ENCODE assay signal across 15 mouse cellular contexts in the genomic region with DNA sequence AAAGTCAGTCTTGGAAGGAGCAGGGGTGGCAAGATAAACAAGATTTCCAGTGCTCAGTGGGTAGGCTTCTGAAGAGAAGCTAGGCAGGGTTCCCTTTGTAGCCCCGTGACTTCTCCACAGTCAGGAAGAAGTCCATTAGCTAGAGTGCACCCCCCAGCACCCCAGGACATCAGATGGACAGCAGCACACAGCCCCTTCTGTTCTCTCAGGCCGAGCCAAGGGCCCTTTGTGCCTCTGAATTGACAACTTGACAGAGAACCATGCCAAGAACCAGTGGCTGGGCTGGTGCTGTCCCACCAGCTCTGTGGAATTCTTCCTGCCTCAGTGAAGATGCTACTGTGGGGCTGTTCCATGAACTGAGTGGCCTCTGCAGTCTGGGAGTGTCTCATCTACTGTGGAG.
"Had no signal": no experiment of that assay in that cellular context is flagged by ENCODE, and none has a peak within 500 bp of the region (broad histone marks: within the 10 kb centered on the region; RNA-seq: fewer than 3 reads in every experiment).

No protein-coding gene starts in this region.

- ATAC-seq: liver, postnatal 0 days; midbrain, embryonic 16.5 days had no signal

- H3K4me2 ChIP-seq: limb, embryonic 12.5 days; liver, embryonic 13.5 days; lung, embryonic 15.5 days; midbrain, embryonic 11.5 days had no signal

- DNase-seq: liver; liver, embryonic 13.5 days; liver, postnatal 0 days; lung, postnatal 14 days; right cerebral cortex, postnatal 25 days; thymus, adult 2 months; thymus, postnatal 25 days had no signal

- H3K9me3 ChIP-seq: limb, embryonic 12.5 days; liver, embryonic 13.5 days; lung, embryonic 15.5 days had no signal

- H3K27me3 ChIP-seq: liver, embryonic 13.5 days; lung, embryonic 15.5 days had no signal

- H3K4me3 ChIP-seq: left cerebral cortex, adult 2 months; limb, embryonic 12.5 days; liver, embryonic 13.5 days; lung, embryonic 15.5 days; megakaryocyte, embryonic 14.5 days had no signal

- H3K36me3 ChIP-seq: limb, embryonic 12.5 days; liver, embryonic 13.5 days; lung, embryonic 15.5 days had no signal

- H3K27ac ChIP-seq: left cerebral cortex, adult 2 months; limb, embryonic 12.5 days; liver, embryonic 13.5 days; lung, embryonic 15.5 days; macrophage; stomach, postnatal 0 days had no signal

- H3K4me1 ChIP-seq: limb, embryonic 12.5 days; lung, embryonic 15.5 days had no signal

- H3K9ac ChIP-seq: limb, embryonic 12.5 days; liver, embryonic 13.5 days; liver, postnatal 0 days; lung, embryonic 15.5 days had no signal
